In genomic region chr7:141403305-141403704, GRCm38 (mm10) we compare ENCODE assay signal across 9 mouse cellular contexts. TPM values are rescaled to one million over a fixed set of nuclear protein-coding genes. Genes with fewer than 3 reads are reported as not detected.
DNase-seq lines count a peak whose midpoint lies in the region; ATAC-seq lines count a peak whose summit lies in the region.
"Had no signal": no experiment of that assay in that cellular context is flagged by ENCODE, and none has a peak within 500 bp of the region (broad histone marks: within the 10 kb centered on the region; RNA-seq: fewer than 3 reads in every experiment).

No protein-coding gene starts in this region.

- no peak overlapping the region for H3K4me3 ChIP-seq in hindbrain, embryonic 10.5 days
- no peak overlapping the region for H3K4me3 ChIP-seq in limb, embryonic 11.5 days (ENCODE audit: low read depth, low read length)
- no peak overlapping the region for H3K4me3 ChIP-seq in midbrain, embryonic 14.5 days (replicated peaks; ENCODE audit: low read depth, low read length)
- no peak overlapping the region for H3K4me3 ChIP-seq in stomach, embryonic 15.5 days (replicated peaks)

- H3K9me3 ChIP-seq in hindbrain, embryonic 10.5 days, result 0 out of 2 replicates have a peak, but pooled peaks cover 2% of the 10 kb centered on the region
- no peaks in the 10 kb centered on the region for H3K9me3 ChIP-seq in limb, embryonic 11.5 days (ENCODE audit: control insufficient read depth, low read length)
- no peaks in the 10 kb centered on the region for H3K9me3 ChIP-seq in midbrain, embryonic 14.5 days (ENCODE audit: control insufficient read depth, low read length)
- no peaks in the 10 kb centered on the region for H3K9me3 ChIP-seq in stomach, embryonic 15.5 days

- H3K4me2 ChIP-seq in limb, embryonic 11.5 days (ENCODE audit: low read depth, severe bottlenecking), result no peak overlapping the region
- H3K4me2 ChIP-seq in midbrain, embryonic 14.5 days (ENCODE audit: low read length), result no peak overlapping the region
- no peak overlapping the region for H3K4me2 ChIP-seq in stomach, embryonic 15.5 days

- no peaks in the 10 kb centered on the region for H3K27me3 ChIP-seq in hindbrain, embryonic 10.5 days (ENCODE audit: insufficient read depth, poor library complexity, severe bottlenecking)
- no peaks in the 10 kb centered on the region for H3K27me3 ChIP-seq in limb, embryonic 11.5 days (ENCODE audit: control insufficient read depth, insufficient read depth, low read length)
- no peaks in the 10 kb centered on the region for H3K27me3 ChIP-seq in midbrain, embryonic 14.5 days (ENCODE audit: control insufficient read depth, insufficient read depth, low read length)
- H3K27me3 ChIP-seq in stomach, embryonic 15.5 days (replicated peaks), result no peaks in the 10 kb centered on the region

- intact Hi-C loops in left cerebral cortex, postnatal 4 days (cut with DNase I), result no loop called here

- no peak overlapping the region for H3K9ac ChIP-seq in limb, embryonic 11.5 days (ENCODE audit: low read length)
- no peak overlapping the region for H3K9ac ChIP-seq in midbrain, embryonic 14.5 days (replicated peaks; ENCODE audit: low read length)
- no peak overlapping the region for H3K9ac ChIP-seq in stomach, embryonic 15.5 days

- peak; percentile 77 for ATAC-seq in erythroblast, adult 5-6 weeks (replicated peaks; ENCODE audit: low FRiP score, poor library complexity, severe bottlenecking)
- 0 out of 2 replicates have a peak, but pooled peaks have one; percentile 33 for ATAC-seq in limb, embryonic 11.5 days (ENCODE audit: insufficient number of reproducible peaks, low FRiP score, low TSS enrichment, low read depth)
- ATAC-seq in midbrain, embryonic 14.5 days (ENCODE audit: low FRiP score, low TSS enrichment), result no peak
- peak; percentile 64 for ATAC-seq in stomach, embryonic 15.5 days (ENCODE audit: insufficient read depth, low FRiP score, low read depth)

- H3K27ac ChIP-seq in hindbrain, embryonic 10.5 days, result no peak overlapping the region
- H3K27ac ChIP-seq in limb, embryonic 11.5 days (replicated peaks; ENCODE audit: low read depth, low read length), result no peak overlapping the region
- no peak overlapping the region for H3K27ac ChIP-seq in midbrain, embryonic 14.5 days (replicated peaks; ENCODE audit: low read depth, low read length)
- no peak overlapping the region for H3K27ac ChIP-seq in stomach, embryonic 15.5 days
- H3K27ac ChIP-seq: macrophage had no signal

- peak; percentile 58 for DNase-seq in left cerebral cortex, postnatal 4 days
- DNase-seq in left cerebral cortex, adult 9 months (ENCODE audit: low spot score in 2 of 2), result no peak
- peak; percentile 68 for DNase-seq in adrenal gland, postnatal 25 days
- peak; percentile 54 for DNase-seq in hindbrain, embryonic 10.5 days (ENCODE audit: low spot score)
- DNase-seq in limb, embryonic 11.5 days (ENCODE audit: low spot score), result peak; percentile 63
- peak; percentile 64 for DNase-seq in midbrain, embryonic 14.5 days

- WGBS in hindbrain, embryonic 10.5 days, result 51% methylated on average over 5 of the region's 5 CpGs
- WGBS in limb, embryonic 11.5 days, result 58% methylated on average over 5 of the region's 5 CpGs
- 43% methylated on average over 5 of the region's 5 CpGs for WGBS in midbrain, embryonic 14.5 days
- WGBS in stomach, embryonic 15.5 days, result 41% methylated on average over 5 of the region's 5 CpGs

- peaks cover 75% of the 10 kb centered on the region for H3K36me3 ChIP-seq in hindbrain, embryonic 10.5 days
- H3K36me3 ChIP-seq in limb, embryonic 11.5 days (ENCODE audit: control insufficient read depth, insufficient read depth, low read length), result peaks cover 20% of the 10 kb centered on the region
- H3K36me3 ChIP-seq in midbrain, embryonic 14.5 days (ENCODE audit: control insufficient read depth, insufficient read depth, low read length), result peaks cover 67% of the 10 kb centered on the region
- H3K36me3 ChIP-seq in stomach, embryonic 15.5 days, result peaks cover 39% of the 10 kb centered on the region

- no peaks in the 10 kb centered on the region for H3K4me1 ChIP-seq in hindbrain, embryonic 10.5 days (replicated peaks)
- H3K4me1 ChIP-seq in limb, embryonic 11.5 days (ENCODE audit: control insufficient read depth, insufficient read depth, low read length), result no peaks in the 10 kb centered on the region
- no peaks in the 10 kb centered on the region for H3K4me1 ChIP-seq in midbrain, embryonic 14.5 days (ENCODE audit: control insufficient read depth, insufficient read depth, low read length)
- no peaks in the 10 kb centered on the region for H3K4me1 ChIP-seq in stomach, embryonic 15.5 days

RNA-seq across cellular contexts. Expression of gene Gatd1, which starts 10.6 kb away (rescaled TPM):
- total RNA-seq in left cerebral cortex, postnatal 4 days (2021), result 10 to 100 TPM; 43.1 to 44.6 TPM
- total RNA-seq in adrenal gland, postnatal 25 days (2021), result 35.6 and 58.9 TPM in 2 replicates
- total RNA-seq in erythroblast, adult 5-6 weeks (2015; ENCODE audit: low replicate concordance), result 6.3 and 9.2 TPM in 2 replicates
- 4.9 and 6.0 TPM in 2 replicates for total RNA-seq in erythroblast, adult 5-6 weeks (2017; ENCODE audit: low replicate concordance)
- polyA plus RNA-seq in hindbrain, embryonic 10.5 days (2016; fragmentation: Nextera tagmentation; extraction: Ambion mirVana), result 45.2 and 49.4 TPM in 2 replicates
- 52.2 TPM in 2 replicates for polyA plus RNA-seq in limb, embryonic 11.5 days (2014; fragmentation: Nextera tagmentation; extraction: Ambion mirVana)
- 48.3 and 49.3 TPM in 2 replicates for polyA plus RNA-seq in midbrain, embryonic 14.5 days (2014; fragmentation: Nextera tagmentation; extraction: Ambion mirVana)
- 51.1 and 53.0 TPM in 2 replicates for polyA plus RNA-seq in stomach, embryonic 15.5 days (2015; fragmentation: Nextera tagmentation; extraction: Ambion mirVana)

RNA-seq across cellular contexts. Expression of gene Taldo1, which starts 11.3 kb away (rescaled TPM):
- total RNA-seq in left cerebral cortex, postnatal 4 days (2021), result 100 to 1,000 TPM; 146 to 152 TPM
- total RNA-seq in adrenal gland, postnatal 25 days (2021), result 629 and 681 TPM in 2 replicates
- 132 and 180 TPM in 2 replicates for total RNA-seq in erythroblast, adult 5-6 weeks (2015; ENCODE audit: low replicate concordance)
- 443 and 565 TPM in 2 replicates for total RNA-seq in erythroblast, adult 5-6 weeks (2017; ENCODE audit: low replicate concordance)
- polyA plus RNA-seq in hindbrain, embryonic 10.5 days (2016; fragmentation: Nextera tagmentation; extraction: Ambion mirVana), result 336 and 378 TPM in 2 replicates
- 306 and 317 TPM in 2 replicates for polyA plus RNA-seq in limb, embryonic 11.5 days (2014; fragmentation: Nextera tagmentation; extraction: Ambion mirVana)
- polyA plus RNA-seq in midbrain, embryonic 14.5 days (2014; fragmentation: Nextera tagmentation; extraction: Ambion mirVana), result 312 and 318 TPM in 2 replicates
- polyA plus RNA-seq in stomach, embryonic 15.5 days (2015; fragmentation: Nextera tagmentation; extraction: Ambion mirVana), result 347 and 384 TPM in 2 replicates

RNA-seq across cellular contexts. Expression of gene Cend1, which starts 26.0 kb away (rescaled TPM):
- total RNA-seq in left cerebral cortex, postnatal 4 days (2021), result 100 to 1,000 TPM; 111 to 122 TPM
- 0.57 and 1.3 TPM in 2 replicates for total RNA-seq in adrenal gland, postnatal 25 days (2021)
- total RNA-seq in erythroblast, adult 5-6 weeks (2015; ENCODE audit: low replicate concordance), result not detected in 2 replicates
- not detected in 2 replicates for total RNA-seq in erythroblast, adult 5-6 weeks (2017; ENCODE audit: low replicate concordance)
- 11.5 and 21.9 TPM in 2 replicates for polyA plus RNA-seq in hindbrain, embryonic 10.5 days (2016; fragmentation: Nextera tagmentation; extraction: Ambion mirVana)
- polyA plus RNA-seq in limb, embryonic 11.5 days (2014; fragmentation: Nextera tagmentation; extraction: Ambion mirVana), result 2.7 and 3.2 TPM in 2 replicates
- polyA plus RNA-seq in midbrain, embryonic 14.5 days (2014; fragmentation: Nextera tagmentation; extraction: Ambion mirVana), result 25.7 and 79.2 TPM in 2 replicates
- polyA plus RNA-seq in stomach, embryonic 15.5 days (2015; fragmentation: Nextera tagmentation; extraction: Ambion mirVana), result 2.5 TPM in 2 replicates
- polyA plus RNA-seq: macrophage had no signal

RNA-seq across cellular contexts. Expression of gene Slc25a22, which starts 34.4 kb away (rescaled TPM):
- 100 to 1,000 TPM; 196 to 217 TPM for total RNA-seq in left cerebral cortex, postnatal 4 days (2021)
- 95.6 and 102 TPM in 2 replicates for total RNA-seq in adrenal gland, postnatal 25 days (2021)
- 8.2 and 11.7 TPM in 2 replicates for total RNA-seq in erythroblast, adult 5-6 weeks (2015; ENCODE audit: low replicate concordance)
- 3.2 and 10.0 TPM in 2 replicates for total RNA-seq in erythroblast, adult 5-6 weeks (2017; ENCODE audit: low replicate concordance)
- 45.9 and 55.6 TPM in 2 replicates for polyA plus RNA-seq in hindbrain, embryonic 10.5 days (2016; fragmentation: Nextera tagmentation; extraction: Ambion mirVana)
- 34.8 and 37.1 TPM in 2 replicates for polyA plus RNA-seq in limb, embryonic 11.5 days (2014; fragmentation: Nextera tagmentation; extraction: Ambion mirVana)
- 82.9 and 84.3 TPM in 2 replicates for polyA plus RNA-seq in midbrain, embryonic 14.5 days (2014; fragmentation: Nextera tagmentation; extraction: Ambion mirVana)
- 26.9 and 27.2 TPM in 2 replicates for polyA plus RNA-seq in stomach, embryonic 15.5 days (2015; fragmentation: Nextera tagmentation; extraction: Ambion mirVana)

RNA-seq across cellular contexts. Expression of gene Pidd1, which starts 40.5 kb away (rescaled TPM):
- 1 to 10 TPM; 5.5 to 6.6 TPM for total RNA-seq in left cerebral cortex, postnatal 4 days (2021)
- 3.0 and 3.3 TPM in 2 replicates for total RNA-seq in adrenal gland, postnatal 25 days (2021)
- 12.7 and 17.9 TPM in 2 replicates for total RNA-seq in erythroblast, adult 5-6 weeks (2015; ENCODE audit: low replicate concordance)
- total RNA-seq in erythroblast, adult 5-6 weeks (2017; ENCODE audit: low replicate concordance), result 7.3 and 9.8 TPM in 2 replicates
- polyA plus RNA-seq in hindbrain, embryonic 10.5 days (2016; fragmentation: Nextera tagmentation; extraction: Ambion mirVana), result 21.0 and 23.2 TPM in 2 replicates
- polyA plus RNA-seq in limb, embryonic 11.5 days (2014; fragmentation: Nextera tagmentation; extraction: Ambion mirVana), result 15.7 and 18.3 TPM in 2 replicates
- 2.3 and 3.6 TPM in 2 replicates for polyA plus RNA-seq in midbrain, embryonic 14.5 days (2014; fragmentation: Nextera tagmentation; extraction: Ambion mirVana)
- polyA plus RNA-seq in stomach, embryonic 15.5 days (2015; fragmentation: Nextera tagmentation; extraction: Ambion mirVana), result 8.5 and 8.6 TPM in 2 replicates

Comparison
In these comparisons a context has a peak if more than half of its experiments do, and no peak if none do; other contexts are left out.
1. DNase-seq: peak in left cerebral cortex, postnatal 4 days (single experiment), adrenal gland, postnatal 25 days (single experiment), hindbrain, embryonic 10.5 days (single experiment), limb, embryonic 11.5 days (single experiment) and midbrain, embryonic 14.5 days (single experiment); none in left cerebral cortex, adult 9 months (0 of 2).